Mouse (Mus musculus): ENCODE data around the gene Smyd3.

GRCm38 (mm10) chr1:179551921-179552320 lies 34.1 kb upstream of the Smyd3 start:
- TF ChIP-seq EP300 (IDR thresholded peaks at IDR 0.05) = no peak
- TF ChIP-seq CTCF (IDR thresholded peaks at IDR 0.05) = no peak
